22 mouse cellular contexts compared by ENCODE assay signal in the genomic region with DNA sequence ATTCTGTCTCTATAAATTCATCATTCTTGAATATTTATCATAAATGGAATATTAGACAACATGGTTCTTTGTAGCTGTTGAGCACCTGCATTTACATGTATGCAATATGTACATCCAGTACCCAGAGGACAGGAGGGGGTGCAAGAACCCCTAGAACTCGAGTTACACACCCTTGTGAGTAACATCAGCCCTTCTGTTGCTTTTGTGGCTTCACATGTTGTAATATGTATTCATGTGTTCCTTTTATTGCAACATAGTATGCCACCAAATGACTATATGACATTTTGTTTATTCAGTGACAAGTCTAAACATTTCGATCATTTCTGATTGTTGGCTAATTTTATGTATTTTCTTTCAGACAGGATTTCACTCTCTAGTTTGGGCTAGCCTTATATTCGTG. TPM values are rescaled to one million over a fixed set of nuclear protein-coding genes. Genes with fewer than 3 reads are reported as not detected.
"Had no signal": no experiment of that assay in that cellular context is flagged by ENCODE, and none has a peak within 500 bp of the region (broad histone marks: within the 10 kb centered on the region; RNA-seq: fewer than 3 reads in every experiment).

No protein-coding gene starts in this region.

- DNase-seq: retina, postnatal 1 day; right cerebral cortex, adult 18-20 months; right cerebral cortex, postnatal 14 days; right cerebral cortex, postnatal 25 days; right cerebral cortex, postnatal 4 days; spleen, adult 18-20 months; thymus, adult 18-20 months; thymus, adult 2 months; thymus, postnatal 14 days; thymus, postnatal 25 days; thymus, postnatal 36 days; thymus, postnatal 4 days had no signal

- H3K27ac ChIP-seq: neural tube, embryonic 15.5 days; stomach, embryonic 15.5 days; stomach, postnatal 0 days had no signal

- H3K9me3 ChIP-seq: neural tube, embryonic 15.5 days; stomach, embryonic 15.5 days had no signal

- H3K4me1 ChIP-seq: neural tube, embryonic 15.5 days; stomach, embryonic 15.5 days had no signal

- H3K27me3 ChIP-seq: neural tube, embryonic 15.5 days; stomach, embryonic 15.5 days had no signal

- H3K4me2 ChIP-seq: neural tube, embryonic 15.5 days; stomach, embryonic 15.5 days had no signal

- H3K9ac ChIP-seq: neural tube, embryonic 15.5 days; stomach, embryonic 15.5 days had no signal

- H3K4me3 ChIP-seq: neural tube, embryonic 15.5 days; stomach, embryonic 15.5 days had no signal

RNA-seq across cellular contexts. Expression of a gene that starts 31.9 kb away (rescaled TPM):
- total RNA-seq: neutrophil, adult 5-6 weeks had no signal
- polyA plus RNA-seq: neural tube, embryonic 14.5 days; neural tube, embryonic 15.5 days; small intestine, adult 2 months; spleen, adult 2 months; stomach, embryonic 14.5 days; stomach, embryonic 15.5 days; stomach, embryonic 16.5 days; stomach, postnatal 0 days; thymus, adult 2 months; urinary bladder, adult 2 months had no signal
